Mouse (Mus musculus) gonadal fat pad, adult 2 months (tissue): ENCODE measurements around the gene Smim24. TPM values are rescaled to one million over a fixed set of nuclear protein-coding genes. Genes with fewer than 3 reads are reported as not detected.

ENCODE experiments used
- DNase-seq: peaks from one replicate; pipeline ENCODE4 v3.0.0-alpha.2; 2012; ENCODE audit warnings: low read depth
- polyA plus RNA-seq: library from polyadenylated mRNA; depleted of rRNA; stranded (reverse); fragments of >200 nt; gene quantifications from 2 replicates; pipeline ENCODE4 v1.2.3, GENCODE M21; 2012

Gene Smim24
- polyA plus RNA-seq, 1 experiment, result 28.6 TPM

- no peak for DNase-seq
Measured at GRCm38 (mm10) chr10:81422661-81423217, 29.9 kb downstream of the Smim24 start.

GRCm38 (mm10) chr10:81423476-81424245, 30.8 kb downstream of the Smim24 start:
- no peak for DNase-seq

GRCm38 (mm10) chr10:81424246-81425051, 31.6 kb downstream of the Smim24 start:
- DNase-seq, result no peak

GRCm38 (mm10) chr10:81425236-81425850, 32.5 kb downstream of the Smim24 start:
- no peak for DNase-seq

GRCm38 (mm10) chr10:81426081-81426671, 33.3 kb downstream of the Smim24 start:
- DNase-seq, result no peak

- no peak for DNase-seq
Measured at GRCm38 (mm10) chr10:81426897-81427296, 34.0 kb downstream of the Smim24 start.

- no peak for DNase-seq
Measured at GRCm38 (mm10) chr10:81427327-81427726, 34.5 kb downstream of the Smim24 start.

GRCm38 (mm10) chr10:81427804-81428506, 35.1 kb downstream of the Smim24 start:
- no peak for DNase-seq

- DNase-seq, result no peak
Measured at GRCm38 (mm10) chr10:81428507-81428870, 35.6 kb downstream of the Smim24 start.

- no peak for DNase-seq
Measured at GRCm38 (mm10) chr10:81429092-81429491, 36.2 kb downstream of the Smim24 start.

- no peak for DNase-seq
Measured at GRCm38 (mm10) chr10:81429605-81430061, 36.8 kb downstream of the Smim24 start.

- no peak for DNase-seq
Measured at GRCm38 (mm10) chr10:81430141-81430830, 37.4 kb downstream of the Smim24 start.

GRCm38 (mm10) chr10:81430831-81431525, 38.1 kb downstream of the Smim24 start:
- DNase-seq, result no peak

- DNase-seq, result no peak
Measured at GRCm38 (mm10) chr10:81431526-81432168, 38.8 kb downstream of the Smim24 start.

GRCm38 (mm10) chr10:81432169-81432867, 39.5 kb downstream of the Smim24 start:
- DNase-seq, result no peak

GRCm38 (mm10) chr10:81432868-81433262, 40.0 kb downstream of the Smim24 start:
- DNase-seq, result no peak

- DNase-seq, result no peak
Measured at GRCm38 (mm10) chr10:81433541-81434289, 40.9 kb downstream of the Smim24 start.
